Mouse (Mus musculus): ENCODE results near the gene Esyt2. TPM values are rescaled to one million over a fixed set of nuclear protein-coding genes. Genes with fewer than 3 reads are reported as not detected.

Gene Esyt2
- total and polyA plus RNA-seq, 2 experiments from 2014 or later = 8.1 to 49.7 TPM

GRCm38 (mm10) chr12:116383101-116383500 is 102.1 kb downstream of the Esyt2 start:
- ATAC-seq (no peak), DNase-seq (no peak)
- 90% methylated on average over 2 of the region's 2 CpGs for WGBS
- H3K27me3 ChIP-seq (ENCODE audit: insufficient read depth, low read length) = no peaks in the 10 kb centered on the region
- H3K4me1 ChIP-seq (ENCODE audit: insufficient read depth) = no peaks in the 10 kb centered on the region
- no peak overlapping the region for H3K9ac ChIP-seq
- no peak overlapping the region for H3K4me2 ChIP-seq (ENCODE audit: low read depth)
- no peak overlapping the region for H3K4me3 ChIP-seq (ENCODE audit: low read depth, low read length)
- H3K27ac ChIP-seq (ENCODE audit: low read depth, low read length) = no peak overlapping the region
- H3K36me3 ChIP-seq (ENCODE audit: insufficient read depth) = peaks cover 16% of the 10 kb centered on the region
- no peaks in the 10 kb centered on the region for H3K9me3 ChIP-seq (ENCODE audit: low read length)
- no peak for TF ChIP-seq CTCF (IDR thresholded peaks at IDR 0.05; ENCODE audit: low read depth)

GRCm38 (mm10) chr12:116383995-116384394 is 103.0 kb downstream of the Esyt2 start:
- Histone ChIP-seq H3K4me3 (ENCODE audit: low read depth, low read length) (no peak overlapping the region), H3K27ac (ENCODE audit: low read depth, low read length) (no peak overlapping the region), H3K27me3 (ENCODE audit: insufficient read depth, low read length) (no peaks in the 10 kb centered on the region), H3K4me1 (ENCODE audit: insufficient read depth) (no peaks in the 10 kb centered on the region), H3K9me3 (ENCODE audit: low read length) (no peaks in the 10 kb centered on the region), H3K36me3 (ENCODE audit: insufficient read depth) (peaks cover 16% of the 10 kb centered on the region), H3K4me2 (ENCODE audit: low read depth) (no peak overlapping the region), H3K9ac (no peak overlapping the region)
- no peak for DNase-seq
- no peak for ATAC-seq
- TF ChIP-seq CTCF (IDR thresholded peaks at IDR 0.05; ENCODE audit: low read depth) = no peak

GRCm38 (mm10) chr12:116386802-116387201 is 105.8 kb downstream of the Esyt2 start:
- Histone ChIP-seq H3K4me3 (ENCODE audit: low read depth, low read length) (no peak overlapping the region), H3K9me3 (ENCODE audit: low read length) (no peaks in the 10 kb centered on the region), H3K9ac (no peak overlapping the region), H3K4me1 (ENCODE audit: insufficient read depth) (no peaks in the 10 kb centered on the region), H3K27ac (ENCODE audit: low read depth, low read length) (no peak overlapping the region), H3K4me2 (ENCODE audit: low read depth) (no peak overlapping the region), H3K27me3 (ENCODE audit: insufficient read depth, low read length) (no peaks in the 10 kb centered on the region), H3K36me3 (ENCODE audit: insufficient read depth) (no peaks in the 10 kb centered on the region)
- DNase-seq (no peak), ATAC-seq (no peak)
- no peak for TF ChIP-seq CTCF (IDR thresholded peaks at IDR 0.05; ENCODE audit: low read depth)
- WGBS = 73% methylated on average over 1 of the region's 1 CpGs

GRCm38 (mm10) chr12:116389868-116390267 is 108.9 kb downstream of the Esyt2 start:
- Histone ChIP-seq H3K27me3 (ENCODE audit: insufficient read depth, low read length) (no peaks in the 10 kb centered on the region), H3K9me3 (ENCODE audit: low read length) (no peaks in the 10 kb centered on the region), H3K4me2 (ENCODE audit: low read depth) (no peak overlapping the region), H3K4me3 (ENCODE audit: low read depth, low read length) (no peak overlapping the region), H3K36me3 (ENCODE audit: insufficient read depth) (no peaks in the 10 kb centered on the region), H3K9ac (no peak overlapping the region), H3K27ac (ENCODE audit: low read depth, low read length) (no peak overlapping the region), H3K4me1 (ENCODE audit: insufficient read depth) (no peaks in the 10 kb centered on the region)
- DNase-seq (no peak), ATAC-seq (no peak)
- WGBS = 46% methylated on average over 1 of the region's 1 CpGs
- TF ChIP-seq CTCF (IDR thresholded peaks at IDR 0.05; ENCODE audit: low read depth) = no peak

GRCm38 (mm10) chr12:116394327-116394726 is 113.3 kb downstream of the Esyt2 start:
- no peaks in the 10 kb centered on the region for H3K27me3 ChIP-seq (ENCODE audit: insufficient read depth, low read length)
- TF ChIP-seq CTCF (IDR thresholded peaks at IDR 0.05; ENCODE audit: low read depth) = no peak
- H3K4me2 ChIP-seq (ENCODE audit: low read depth) = no peak overlapping the region
- ATAC-seq (no peak), DNase-seq (no peak)
- WGBS = 80% methylated on average over 2 of the region's 2 CpGs
- no peak overlapping the region for H3K27ac ChIP-seq (ENCODE audit: low read depth, low read length)
- no peaks in the 10 kb centered on the region for H3K4me1 ChIP-seq (ENCODE audit: insufficient read depth)
- no peaks in the 10 kb centered on the region for H3K9me3 ChIP-seq (ENCODE audit: low read length)
- H3K9ac ChIP-seq = no peak overlapping the region
- no peaks in the 10 kb centered on the region for H3K36me3 ChIP-seq (ENCODE audit: insufficient read depth)
- no peak overlapping the region for H3K4me3 ChIP-seq (ENCODE audit: low read depth, low read length)

- DNase-seq = no peak
- H3K4me2 ChIP-seq (ENCODE audit: low read depth) = no peak overlapping the region
- no peak overlapping the region for H3K9ac ChIP-seq
- H3K9me3 ChIP-seq (ENCODE audit: low read length) = no peaks in the 10 kb centered on the region
- no peak overlapping the region for H3K4me3 ChIP-seq (ENCODE audit: low read depth, low read length)
- TF ChIP-seq CTCF (IDR thresholded peaks at IDR 0.05; ENCODE audit: low read depth) = no peak
- H3K36me3 ChIP-seq (ENCODE audit: insufficient read depth) = no peaks in the 10 kb centered on the region
- H3K27me3 ChIP-seq (ENCODE audit: insufficient read depth, low read length) = no peaks in the 10 kb centered on the region
- no peak overlapping the region for H3K27ac ChIP-seq (ENCODE audit: low read depth, low read length)
- no peaks in the 10 kb centered on the region for H3K4me1 ChIP-seq (ENCODE audit: insufficient read depth)
- WGBS = 93% methylated on average over 2 of the region's 2 CpGs
- ATAC-seq = no peak
Observed at GRCm38 (mm10) chr12:116395312-116395711, 114.3 kb downstream of the Esyt2 start.

- Histone ChIP-seq H3K9me3 (ENCODE audit: low read length) (no peaks in the 10 kb centered on the region), H3K27me3 (ENCODE audit: insufficient read depth, low read length) (no peaks in the 10 kb centered on the region), H3K9ac (no peak overlapping the region), H3K4me2 (ENCODE audit: low read depth) (no peak overlapping the region), H3K36me3 (ENCODE audit: insufficient read depth) (no peaks in the 10 kb centered on the region), H3K27ac (ENCODE audit: low read depth, low read length) (no peak overlapping the region), H3K4me3 (ENCODE audit: low read depth, low read length) (no peak overlapping the region), H3K4me1 (ENCODE audit: insufficient read depth) (no peaks in the 10 kb centered on the region)
- no peak for TF ChIP-seq CTCF (IDR thresholded peaks at IDR 0.05; ENCODE audit: low read depth)
- DNase-seq (peak; percentile 3), ATAC-seq (peak; percentile 34; the same call in 1 of the 2 replicates)
- 32% methylated on average over 2 of the region's 2 CpGs for WGBS
Observed at GRCm38 (mm10) chr12:116396072-116396695, 115.2 kb downstream of the Esyt2 start.
